Mouse (Mus musculus) intestine, embryonic 14.5 days (tissue): ENCODE measurements around the gene Insl5. TPM values are rescaled to one million over a fixed set of nuclear protein-coding genes. Genes with fewer than 3 reads are reported as not detected.

Source experiments
- ATAC-seq: fragments of 200-750 bp; cut with Nextera tagmentation; replicated peaks from 2 replicates; pipeline ENCODE4 v1.8.0; 2017; ENCODE audit warnings: low read depth, moderate number of reproducible peaks, moderate TSS enrichment, moderate library complexity; ENCODE audit not compliant: low FRiP score, low TSS enrichment
- DNase-seq: peaks from one replicate; pipeline ENCODE4 v3.0.0-alpha.2; 2018; ENCODE audit warnings: low spot score
- H3K27ac ChIP-seq: fragments of 300-500 bp; sonication (generic); 2 replicates; pipeline ENCODE4 v1.5.1; 2014; ENCODE audit warnings: low read depth, mild to moderate bottlenecking, control low read depth
- H3K27me3 ChIP-seq: fragments of 300-500 bp; sonication (generic); replicated peaks from 2 replicates; pipeline ENCODE4 v1.6.1; 2014; ENCODE audit warnings: low read length, control low read depth; ENCODE audit not compliant: control insufficient read depth, insufficient read depth
- H3K36me3 ChIP-seq: fragments of 300-500 bp; sonication (generic); 2 replicates; pipeline ENCODE4 v1.6.1; 2014; ENCODE audit warnings: low read length, control low read depth; ENCODE audit not compliant: control insufficient read depth, insufficient read depth
- H3K4me1 ChIP-seq: fragments of 300-500 bp; sonication (generic); replicated peaks from 2 replicates; pipeline ENCODE4 v1.6.1; 2014; ENCODE audit warnings: low read length, control low read depth, mixed read lengths; ENCODE audit not compliant: control insufficient read depth, insufficient read depth
- H3K4me2 ChIP-seq: fragments of 300-500 bp; sonication (generic); 2 replicates; pipeline ENCODE4 v1.6.1; 2014; ENCODE audit warnings: low read length
- H3K4me3 ChIP-seq: fragments of 300-500 bp; sonication (generic); 2 replicates; pipeline ENCODE4 v1.5.1; 2014; ENCODE audit warnings: low read depth, low read length, control low read depth, mixed read lengths
- H3K9ac ChIP-seq: fragments of 300-500 bp; sonication (generic); 2 replicates; pipeline ENCODE4 v1.6.1; 2014; ENCODE audit warnings: mild to moderate bottlenecking, low read length
- H3K9me3 ChIP-seq: fragments of 300-500 bp; sonication (generic); 2 replicates; pipeline ENCODE4 v1.6.1; 2016; ENCODE audit warnings: low read length, control low read depth; ENCODE audit not compliant: control insufficient read depth
- WGBS: fragments of 180-500 bp; shearing (Covaris S2); extraction: QIAGEN DNeasy Blood & Tissue Kit; methylation state at CpG from one replicate; pipeline ENCODE4 v1.1.7; 2014; 5-methylcytosine and 5-hydroxymethylcytosine counted together
- polyA plus RNA-seq: library from polyadenylated mRNA; unstranded; fragments of >200 nt; fragmentation: Nextera tagmentation; extraction: Ambion mirVana; gene quantifications from 2 replicates; pipeline ENCODE4 v1.2.1, GENCODE M21; 2014

Gene Insl5
- polyA plus RNA-seq, 1 experiment from 2014 or later, result not detected

- ATAC-seq, result no peak
- no peaks in the 10 kb centered on the region for H3K27me3 ChIP-seq
- 83% methylated on average over 3 of the region's 3 CpGs for WGBS
- H3K27ac ChIP-seq, result no peak overlapping the region
- no peak overlapping the region for H3K4me2 ChIP-seq
- no peaks in the 10 kb centered on the region for H3K9me3 ChIP-seq
- H3K4me1 ChIP-seq, result no peaks in the 10 kb centered on the region; the same call in 1 of the 2 replicates
- H3K36me3 ChIP-seq, result no peaks in the 10 kb centered on the region
- no peak overlapping the region for H3K4me3 ChIP-seq
- DNase-seq, result peak; percentile 27
- H3K9ac ChIP-seq, result no peak overlapping the region
Measured at GRCm38 (mm10) chr4:102972071-102972470, 54.6 kb downstream of the Insl5 start.

- Histone ChIP-seq H3K36me3 (no peaks in the 10 kb centered on the region), H3K27ac (no peak overlapping the region), H3K27me3 (no peaks in the 10 kb centered on the region), H3K4me3 (no peak overlapping the region), H3K4me2 (no peak overlapping the region), H3K9me3 (no peaks in the 10 kb centered on the region), H3K9ac (no peak overlapping the region), H3K4me1 (no peaks in the 10 kb centered on the region)
- DNase-seq (no peak), ATAC-seq (no peak)
- 70% methylated on average over 5 of the region's 5 CpGs for WGBS
Measured at GRCm38 (mm10) chr4:102971159-102971558, 55.5 kb downstream of the Insl5 start.

DNA sequence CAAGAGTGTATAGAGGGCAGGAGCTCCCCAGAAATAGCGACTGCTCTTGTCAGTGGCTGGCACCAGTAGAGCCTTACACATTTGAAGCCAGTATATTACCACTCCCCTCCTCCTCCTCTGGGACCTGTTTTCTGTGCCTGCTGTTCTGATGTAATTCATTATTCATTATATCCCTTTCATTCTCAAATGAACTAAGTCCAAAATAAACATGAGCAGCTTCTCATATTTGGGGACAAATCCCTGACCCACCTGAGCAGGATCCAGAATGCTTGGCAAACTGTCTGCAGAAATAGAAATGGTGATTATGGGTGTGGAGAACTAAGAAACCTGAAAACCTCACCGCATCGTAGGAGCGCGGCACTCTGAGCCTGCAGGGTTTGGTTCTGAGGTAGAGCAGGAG is 57.0 kb downstream of the Insl5 start:
- no peak overlapping the region for H3K4me3 ChIP-seq
- no peaks in the 10 kb centered on the region for H3K4me1 ChIP-seq
- no peaks in the 10 kb centered on the region for H3K36me3 ChIP-seq
- DNase-seq (no peak), ATAC-seq (no peak)
- H3K9ac ChIP-seq, result no peak overlapping the region
- H3K4me2 ChIP-seq, result no peak overlapping the region
- no peaks in the 10 kb centered on the region for H3K9me3 ChIP-seq
- 90% methylated on average over 5 of the region's 5 CpGs for WGBS
- H3K27me3 ChIP-seq, result no peaks in the 10 kb centered on the region
- H3K27ac ChIP-seq, result no peak overlapping the region

Other genes with a start within 250 kb of the Insl5 start
- 0.47 and 0.67 TPM in 2 replicates for gene Tctex1d1, start 48.2 kb downstream of the Insl5 start, polyA plus RNA-seq
- 39.9 and 40.3 TPM in 2 replicates for gene Mier1, start 87.5 kb upstream of the Insl5 start, polyA plus RNA-seq
- 2.0 TPM in 2 replicates for gene Wdr78, start 87.7 kb upstream of the Insl5 start, polyA plus RNA-seq
- 9.4 and 9.7 TPM in 2 replicates for gene Slc35d1, start 188.3 kb upstream of the Insl5 start, polyA plus RNA-seq